Mouse (Mus musculus): Measurements from ENCODE around the gene Manbal. TPM values are rescaled to one million over a fixed set of nuclear protein-coding genes. Genes with fewer than 3 reads are reported as not detected.

The Manbal gene
- polyA plus RNA-seq, 1 experiment: 64.5 TPM

DNA sequence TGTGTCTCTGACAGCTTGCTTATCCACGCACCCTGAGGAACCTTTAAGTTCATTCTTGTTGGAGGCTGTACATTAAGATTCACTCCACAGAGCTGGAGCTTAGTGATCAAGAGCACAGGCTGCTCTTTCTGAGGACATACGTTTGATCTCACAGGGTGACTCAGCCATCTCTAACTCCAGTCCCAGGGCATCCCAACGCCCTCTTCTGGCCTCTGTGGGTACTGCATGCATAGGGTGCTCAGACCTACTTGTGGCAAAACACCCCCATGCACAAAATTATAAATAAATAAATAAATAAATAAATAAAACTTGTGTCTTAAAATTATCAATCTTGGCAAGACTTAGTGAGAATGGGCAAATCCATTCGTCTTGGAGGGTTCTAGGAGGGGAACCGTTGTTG is 28.7 kb upstream of the Manbal start:
- no peaks in the 10 kb centered on the region for H3K79me2 ChIP-seq (ENCODE audit: control insufficient read depth, insufficient read depth)
- no peaks in the 10 kb centered on the region for H3K27me3 ChIP-seq (ENCODE audit: control insufficient read depth, insufficient read depth, insufficient read length)
- no peaks in the 10 kb centered on the region for H3K36me3 ChIP-seq (ENCODE audit: control insufficient read depth, insufficient read depth)
- TF ChIP-seq MAX (IDR thresholded peaks at IDR 0.05; ENCODE audit: low read depth) (no peak), REST (IDR thresholded peaks at IDR 0.05; ENCODE audit: insufficient read depth, insufficient read length) (no peak), POLR2A (IDR thresholded peaks at IDR 0.05; ENCODE audit: insufficient read length, low read depth) (no peak), CEBPB (IDR thresholded peaks at IDR 0.05; ENCODE audit: insufficient read depth, poor library complexity, severe bottlenecking) (no peak), TCF3 (IDR thresholded peaks at IDR 0.05; ENCODE audit: insufficient read length, low read depth) (no peak), USF1 (IDR thresholded peaks at IDR 0.05; ENCODE audit: low read depth) (no peak), TCF12 (IDR thresholded peaks at IDR 0.05; ENCODE audit: insufficient read depth, poor library complexity, severe bottlenecking) (no peak), POLR2AphosphoS2 (IDR thresholded peaks at IDR 0.05; ENCODE audit: insufficient read length, low read depth) (no peak), E2F4 (IDR thresholded peaks at IDR 0.05; ENCODE audit: insufficient read depth) (no peak), MYOD1 (IDR thresholded peaks at IDR 0.05; ENCODE audit: control insufficient read depth in 1 of 3, insufficient read length in 2 of 3, low read depth in 2 of 3) (no peak), SRF (IDR thresholded peaks at IDR 0.05; ENCODE audit: control insufficient read depth, insufficient read length, low read depth) (no peak), MYOG (IDR thresholded peaks at IDR 0.05; ENCODE audit: control insufficient read depth in 1 of 3, insufficient read depth in 1 of 3, insufficient read length in 2 of 3, low read depth in 2 of 3) (no peak)
- no peak overlapping the region for H3K4me2 ChIP-seq (ENCODE audit: low read depth)
- H3K4me3 ChIP-seq: no peak overlapping the region
- H3ac ChIP-seq (ENCODE audit: control insufficient read depth, insufficient read length): no peak overlapping the region

DNA sequence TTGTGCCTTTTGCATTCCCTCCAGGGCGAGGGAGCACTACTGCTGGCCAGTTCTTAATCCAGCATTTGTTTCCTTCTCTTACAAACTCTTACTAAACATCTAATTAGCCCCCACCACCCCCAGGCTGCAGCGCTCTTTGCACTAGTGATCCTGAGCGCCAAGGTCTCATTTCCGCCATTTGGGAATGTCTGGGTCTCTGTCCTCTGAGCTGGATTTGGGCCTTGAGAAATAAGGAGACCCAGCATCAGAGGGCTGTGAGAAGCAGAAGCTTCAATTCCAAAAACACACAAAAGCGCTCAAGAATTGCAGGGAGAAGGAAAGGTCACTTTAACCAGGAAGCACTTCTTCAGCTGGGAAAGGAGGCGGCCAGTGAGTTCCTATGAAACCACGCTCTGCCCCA is 27.9 kb upstream of the Manbal start:
- H3K79me2 ChIP-seq (ENCODE audit: control insufficient read depth, insufficient read depth): no peaks in the 10 kb centered on the region
- H3K36me3 ChIP-seq (ENCODE audit: control insufficient read depth, insufficient read depth): no peaks in the 10 kb centered on the region
- TF ChIP-seq MYOD1 (IDR thresholded peaks at IDR 0.05; ENCODE audit: control insufficient read depth in 1 of 3, insufficient read length in 2 of 3, low read depth in 2 of 3) (no peak), MYOG (IDR thresholded peaks at IDR 0.05; ENCODE audit: control insufficient read depth in 1 of 3, insufficient read depth in 1 of 3, insufficient read length in 2 of 3, low read depth in 2 of 3) (no peak), MAX (IDR thresholded peaks at IDR 0.05; ENCODE audit: low read depth) (no peak), E2F4 (IDR thresholded peaks at IDR 0.05; ENCODE audit: insufficient read depth) (no peak), REST (IDR thresholded peaks at IDR 0.05; ENCODE audit: insufficient read depth, insufficient read length) (no peak), SRF (IDR thresholded peaks at IDR 0.05; ENCODE audit: control insufficient read depth, insufficient read length, low read depth) (no peak), TCF12 (IDR thresholded peaks at IDR 0.05; ENCODE audit: insufficient read depth, poor library complexity, severe bottlenecking) (no peak), USF1 (IDR thresholded peaks at IDR 0.05; ENCODE audit: low read depth) (no peak), POLR2A (IDR thresholded peaks at IDR 0.05; ENCODE audit: insufficient read length, low read depth) (no peak), TCF3 (IDR thresholded peaks at IDR 0.05; ENCODE audit: insufficient read length, low read depth) (no peak), POLR2AphosphoS2 (IDR thresholded peaks at IDR 0.05; ENCODE audit: insufficient read length, low read depth) (no peak), CEBPB (IDR thresholded peaks at IDR 0.05; ENCODE audit: insufficient read depth, poor library complexity, severe bottlenecking) (no peak)
- no peak overlapping the region for H3K4me2 ChIP-seq (ENCODE audit: low read depth)
- no peak overlapping the region for H3K4me3 ChIP-seq
- H3ac ChIP-seq (ENCODE audit: control insufficient read depth, insufficient read length): no peak overlapping the region
- no peaks in the 10 kb centered on the region for H3K27me3 ChIP-seq (ENCODE audit: control insufficient read depth, insufficient read depth, insufficient read length)

DNA sequence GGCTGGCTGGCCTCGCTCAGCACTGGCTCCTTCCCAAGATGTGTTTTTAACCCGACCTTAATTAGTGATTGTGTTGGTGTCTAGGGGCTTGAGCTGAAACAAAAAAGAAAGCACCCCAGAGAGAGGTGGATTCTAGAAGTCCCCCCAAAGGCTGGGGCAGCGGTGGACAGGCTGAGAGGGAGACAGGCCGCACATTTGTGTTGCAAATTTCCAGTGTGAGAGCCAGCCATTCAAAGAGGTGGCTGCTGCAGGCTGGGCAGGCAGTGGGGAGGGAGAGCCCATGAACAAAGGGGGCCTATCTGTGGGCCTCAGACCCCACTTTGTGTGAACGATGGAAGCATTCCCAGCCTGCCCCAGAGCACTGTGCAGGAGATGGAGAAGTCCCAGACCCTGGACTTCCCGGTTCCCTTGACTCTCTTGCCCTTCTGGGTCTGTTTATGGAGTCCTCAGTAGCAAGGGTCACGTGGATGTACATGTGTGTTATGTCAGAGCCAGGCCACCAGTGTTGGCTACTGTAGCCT is 27.1 kb upstream of the Manbal start:
- Histone ChIP-seq H3K79me2 (ENCODE audit: control insufficient read depth, insufficient read depth) (no peaks in the 10 kb centered on the region), H3K27me3 (ENCODE audit: control insufficient read depth, insufficient read depth, insufficient read length) (no peaks in the 10 kb centered on the region), H3ac (ENCODE audit: control insufficient read depth, insufficient read length) (no peak overlapping the region), H3K4me2 (ENCODE audit: low read depth) (no peak overlapping the region), H3K4me3 (no peak overlapping the region), H3K36me3 (ENCODE audit: control insufficient read depth, insufficient read depth) (no peaks in the 10 kb centered on the region)
- TF ChIP-seq POLR2AphosphoS2 (IDR thresholded peaks at IDR 0.05; ENCODE audit: insufficient read length, low read depth) (no peak), SRF (IDR thresholded peaks at IDR 0.05; ENCODE audit: control insufficient read depth, insufficient read length, low read depth) (no peak), CEBPB (IDR thresholded peaks at IDR 0.05; ENCODE audit: insufficient read depth, poor library complexity, severe bottlenecking) (no peak), USF1 (IDR thresholded peaks at IDR 0.05; ENCODE audit: low read depth) (no peak), REST (IDR thresholded peaks at IDR 0.05; ENCODE audit: insufficient read depth, insufficient read length) (no peak), POLR2A (IDR thresholded peaks at IDR 0.05; ENCODE audit: insufficient read length, low read depth) (no peak), TCF12 (IDR thresholded peaks at IDR 0.05; ENCODE audit: insufficient read depth, poor library complexity, severe bottlenecking) (no peak), TCF3 (IDR thresholded peaks at IDR 0.05; ENCODE audit: insufficient read length, low read depth) (no peak)

DNA sequence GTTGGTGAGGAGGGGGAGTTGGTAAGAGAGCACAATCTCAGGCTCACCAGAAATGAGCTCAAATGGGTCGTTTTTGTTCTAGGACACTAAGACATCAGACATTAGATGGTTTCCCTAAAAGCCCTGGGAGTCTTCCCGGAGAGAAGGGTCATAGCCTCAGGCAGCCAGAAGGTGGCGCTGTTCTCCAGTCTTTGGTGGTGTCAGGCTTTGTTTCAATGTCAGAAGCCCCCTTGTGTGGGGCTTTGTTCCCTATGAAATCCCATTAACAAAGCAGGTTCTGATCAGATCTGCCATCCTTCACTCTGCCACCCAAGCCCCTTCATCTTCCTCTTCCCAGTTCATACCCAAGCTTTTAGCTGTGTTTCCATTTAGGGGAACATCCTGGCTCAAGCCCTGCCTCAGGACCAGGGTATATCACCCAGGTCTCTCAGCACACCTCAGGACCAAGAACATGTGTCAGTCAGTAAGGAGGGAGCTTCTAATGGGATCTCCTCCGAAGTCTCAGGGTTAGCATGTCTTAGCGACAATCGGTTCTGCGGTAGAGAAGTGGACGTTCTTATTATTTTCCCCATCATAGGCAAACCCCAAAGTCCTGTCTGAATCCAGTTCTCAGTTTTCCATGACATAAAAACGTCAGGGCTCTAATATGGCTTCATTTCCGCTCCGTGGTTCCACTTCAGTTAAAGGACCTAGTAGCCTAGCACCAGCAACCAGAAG is 25.7 kb upstream of the Manbal start:
- H3ac ChIP-seq (ENCODE audit: control insufficient read depth, insufficient read length): no peak overlapping the region
- H3K4me3 ChIP-seq: no peak overlapping the region
- no peaks in the 10 kb centered on the region for H3K27me3 ChIP-seq (ENCODE audit: control insufficient read depth, insufficient read depth, insufficient read length)
- H3K79me2 ChIP-seq (ENCODE audit: control insufficient read depth, insufficient read depth): no peaks in the 10 kb centered on the region
- H3K36me3 ChIP-seq (ENCODE audit: control insufficient read depth, insufficient read depth): no peaks in the 10 kb centered on the region
- no peak overlapping the region for H3K4me2 ChIP-seq (ENCODE audit: low read depth)
- TF ChIP-seq REST (IDR thresholded peaks at IDR 0.05; ENCODE audit: insufficient read depth, insufficient read length): no peak
- no peak for TF ChIP-seq USF1 (IDR thresholded peaks at IDR 0.05; ENCODE audit: low read depth)
- no peak for TF ChIP-seq E2F4 (IDR thresholded peaks at IDR 0.05; ENCODE audit: insufficient read depth)
- no peak for TF ChIP-seq TCF3 (IDR thresholded peaks at IDR 0.05; ENCODE audit: insufficient read length, low read depth)
- TF ChIP-seq MYOG (IDR thresholded peaks at IDR 0.05; ENCODE audit: control insufficient read depth in 1 of 3, insufficient read depth in 1 of 3, insufficient read length in 2 of 3, low read depth in 2 of 3): no peak
- no peak for TF ChIP-seq MAX (IDR thresholded peaks at IDR 0.05; ENCODE audit: low read depth)
- TF ChIP-seq TCF12 (IDR thresholded peaks at IDR 0.05; ENCODE audit: insufficient read depth, poor library complexity, severe bottlenecking): no peak
- no peak for TF ChIP-seq POLR2A (IDR thresholded peaks at IDR 0.05; ENCODE audit: insufficient read length, low read depth)
- no peak for TF ChIP-seq SRF (IDR thresholded peaks at IDR 0.05; ENCODE audit: control insufficient read depth, insufficient read length, low read depth)
- TF ChIP-seq POLR2AphosphoS2 (IDR thresholded peaks at IDR 0.05; ENCODE audit: insufficient read length, low read depth): no peak
- TF ChIP-seq CEBPB (IDR thresholded peaks at IDR 0.05; ENCODE audit: insufficient read depth, poor library complexity, severe bottlenecking): no peak
- TF ChIP-seq MYOD1 (IDR thresholded peaks at IDR 0.05; ENCODE audit: control insufficient read depth in 1 of 3, insufficient read length in 2 of 3, low read depth in 2 of 3): no peak
